Mouse (Mus musculus): ENCODE data around the gene Zfp964. TPM values are rescaled to one million over a fixed set of nuclear protein-coding genes. Genes with fewer than 3 reads are reported as not detected.

The Zfp964 gene
- polyA plus RNA-seq (2017; shearing (Covaris generic)) = 0.89 TPM

DNA sequence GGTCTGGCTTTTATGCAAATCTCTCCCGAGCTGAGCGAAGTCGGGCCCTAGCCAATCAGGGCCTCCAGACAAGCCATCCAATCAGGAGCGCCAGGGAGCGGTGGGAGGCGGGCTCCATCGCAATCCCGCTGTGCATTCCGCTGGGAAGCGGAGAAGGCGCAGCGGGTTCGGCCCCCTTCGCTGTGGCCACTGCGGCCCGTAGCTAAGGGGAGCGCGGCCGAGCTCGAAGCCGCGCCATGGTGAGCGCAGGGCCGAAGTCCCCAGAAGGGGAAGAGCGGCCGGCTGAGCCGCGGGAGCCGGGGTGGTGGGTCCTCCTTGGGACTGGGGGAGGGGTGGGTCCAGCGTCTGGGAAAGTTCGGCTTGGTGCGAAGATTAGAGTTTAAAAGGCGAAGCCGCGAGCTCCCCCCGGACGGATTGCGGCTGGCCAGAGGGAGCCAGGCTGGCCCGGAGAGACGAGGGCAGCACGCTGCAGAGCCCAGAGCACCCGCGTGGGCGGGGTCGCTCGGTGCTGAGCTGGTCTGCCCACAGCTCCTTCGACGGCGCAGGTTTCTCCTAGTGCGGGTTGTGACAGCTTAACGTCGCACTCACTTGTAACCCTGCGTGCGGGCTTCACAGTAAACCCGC, at the start of gene Zfp964:
Gene Zfp964, plus strand, starts transcription at position 122 of the 624 bp plus-strand sequence.

DNA sequence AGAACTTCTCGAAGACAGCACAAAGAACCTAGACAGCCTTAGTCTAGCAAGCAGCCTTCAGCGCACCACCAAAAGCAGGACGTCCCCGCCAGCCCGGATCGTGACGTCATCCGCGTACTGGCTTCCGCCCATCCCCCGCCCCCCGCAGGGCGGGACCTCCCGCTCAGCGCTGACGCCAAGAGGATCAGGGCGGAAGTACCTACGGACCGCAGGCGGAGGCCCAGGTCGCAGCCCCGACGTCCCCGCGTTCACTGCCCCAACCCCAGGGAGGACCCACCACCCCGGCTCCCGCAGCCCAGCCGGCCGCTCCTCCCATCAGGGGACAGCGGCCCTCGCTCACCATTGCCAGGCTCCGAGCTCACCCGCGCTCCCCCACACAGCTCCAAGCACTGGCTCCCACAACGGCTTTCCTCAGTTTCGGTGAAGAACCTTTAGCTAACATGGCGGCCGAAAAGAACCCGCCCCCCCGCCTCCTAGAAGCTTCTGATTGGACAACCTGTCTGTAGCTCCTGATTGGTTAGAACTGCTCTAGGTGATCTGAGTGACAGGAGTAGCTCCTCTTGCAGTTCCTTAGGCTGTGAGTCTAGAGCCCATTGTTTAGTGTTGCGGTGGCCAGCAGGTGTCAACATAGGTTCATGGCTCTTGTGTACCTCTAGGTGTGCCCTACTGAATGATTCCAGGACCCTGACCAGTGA, 29.0 kb upstream of the Zfp964 start, which contains the start of gene Zfp868:
Gene Zfp868, minus strand, starts transcription at position 454 of the 695 bp plus-strand sequence.

DNA sequence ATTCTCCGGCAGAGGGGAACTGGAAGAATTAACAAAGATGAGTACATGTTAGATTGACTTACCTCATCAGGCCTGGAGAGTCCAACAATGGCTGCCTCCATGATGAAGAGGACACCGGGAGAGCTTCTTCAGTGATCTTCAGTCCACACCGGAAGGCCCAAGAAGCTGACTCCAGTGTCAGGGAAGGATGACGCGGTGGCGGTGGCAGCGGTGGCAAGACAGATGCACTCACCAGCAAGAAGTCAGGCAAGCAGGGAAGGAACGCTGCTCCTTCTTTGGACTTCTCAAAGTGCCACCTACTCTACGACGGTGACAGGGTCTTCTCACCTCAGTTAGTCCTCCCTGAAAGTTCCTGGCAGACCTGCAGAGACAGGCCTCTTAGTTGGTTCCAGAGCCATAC, 56.3 kb downstream of the Zfp964 start, which contains the start of gene Zfp869:
Gene Zfp869, minus strand, starts transcription at position 101 of the 400 bp plus-strand sequence.

Other genes with a start within 250 kb of the Zfp964 start
- gene Gm9495, start 200.9 kb upstream of the Zfp964 start, polyA plus RNA-seq (2017; shearing (Covaris generic)) = not detected
- not detected for gene Gm7697, start 131.5 kb upstream of the Zfp964 start, polyA plus RNA-seq (2017; shearing (Covaris generic))
- gene Zfp868, start 28.9 kb upstream of the Zfp964 start, polyA plus RNA-seq (2017; shearing (Covaris generic)) = 35.0 TPM
- 68.1 TPM for gene Zfp869, start 56.2 kb downstream of the Zfp964 start, polyA plus RNA-seq (2017; shearing (Covaris generic))
- 11.1 TPM for gene Zfp963, start 95.5 kb downstream of the Zfp964 start, polyA plus RNA-seq (2017; shearing (Covaris generic))
- gene Gm20422, start 120.4 kb downstream of the Zfp964 start, polyA plus RNA-seq (2017; shearing (Covaris generic)) = 4.0 TPM
- 16.4 TPM for gene Atp13a1, start 136.7 kb downstream of the Zfp964 start, polyA plus RNA-seq (2017; shearing (Covaris generic))
- gene Zfp866, start 136.7 kb downstream of the Zfp964 start, polyA plus RNA-seq (2017; shearing (Covaris generic)) = 38.1 TPM
- gene Gmip, start 154.2 kb downstream of the Zfp964 start, polyA plus RNA-seq (2017; shearing (Covaris generic)) = 185 TPM
- gene Lpar2, start 167.9 kb downstream of the Zfp964 start, polyA plus RNA-seq (2017; shearing (Covaris generic)) = 0.73 TPM
- gene Pbx4, start 178.0 kb downstream of the Zfp964 start, polyA plus RNA-seq (2017; shearing (Covaris generic)) = 18.5 TPM
- not detected for gene Cilp2, start 233.2 kb downstream of the Zfp964 start, polyA plus RNA-seq (2017; shearing (Covaris generic))
- 1.4 TPM for gene Tssk6, start 247.7 kb downstream of the Zfp964 start, polyA plus RNA-seq (2017; shearing (Covaris generic))
- gene Ndufa13, start 248.1 kb downstream of the Zfp964 start, polyA plus RNA-seq (2017; shearing (Covaris generic)) = 216 TPM
- 1.4 TPM for gene Yjefn3, start 248.2 kb downstream of the Zfp964 start, polyA plus RNA-seq (2017; shearing (Covaris generic))

Measured in CD4-positive, CD25-positive, alpha-beta regulatory T cell, adult 9 weeks (primary cell).